ENCODE assay signal across 9 mouse cellular contexts in genomic region chr11:89720847-89721246, GRCm38 (mm10). TPM values are rescaled to one million over a fixed set of nuclear protein-coding genes. Genes with fewer than 3 reads are reported as not detected.
A peak's percentile ranks its signal among the peaks of the same experiment; 100 is the strongest.
DNase-seq lines count a peak whose midpoint lies in the region; ATAC-seq and TF ChIP-seq lines count a peak whose summit lies in the region.
"Had no signal": no experiment of that assay in that cellular context is flagged by ENCODE, and none has a peak within 500 bp of the region (broad histone marks: within the 10 kb centered on the region; RNA-seq: fewer than 3 reads in every experiment).

No protein-coding gene starts in this region.

- POLR2A ChIA-PET in Patski (lab: Charles Lee) = interaction anchor here (1.1 kb wide), 1 partner anchor 175 kb away, joined by 3 read pairs; no protein-coding TSS in a partner anchor

- no peaks in the 10 kb centered on the region for H3K27me3 ChIP-seq in Patski
- H3K27me3 ChIP-seq: megakaryocyte, embryonic 14.5 days had no signal

- CTCF ChIA-PET in Patski (lab: Charles Lee) = interaction anchor here (0.8 to 5.2 kb wide), 15 partner anchors 9 to 556 kb away, joined by 3 to 39 read pairs (median 4); no protein-coding TSS in a partner anchor

- ATAC-seq in CD4-positive, CD25-positive, alpha-beta regulatory T cell, adult 4 months = no peak
- peak; percentile 71 for ATAC-seq in Patski

- peak; percentile 53 for DNase-seq in CD4-positive, CD25-positive, alpha-beta regulatory T cell, adult 2 months (ENCODE audit: low read depth, low spot score)
- DNase-seq in Patski (ENCODE audit: low read depth, low spot score) = no peak
- peak; percentile 83 to 86 for DNase-seq in cerebellum, postnatal 14 days
- peak; percentile 71 for DNase-seq in gastrocnemius, postnatal 10 days
- peak; percentile 46 to 82 for DNase-seq in layer of hippocampus, adult 8-10 months (ENCODE audit: low spot score in 2 of 2)
- peak; percentile 44 for DNase-seq in lung, postnatal 25 days (ENCODE audit: low spot score)
- peak; percentile 1 to 10 for DNase-seq in spleen, postnatal 36 days (ENCODE audit: low spot score in 2 of 2)

- peak; percentile 95 for TF ChIP-seq CTCF in Patski (IDR thresholded peaks at IDR 0.05)

- in situ Hi-C loops in Patski (cut with MboI; ENCODE audit: low pct_unique_long_range_greater_than_20kb) = loop anchor here (10.0 kb wide), 2 partner anchors 176 to 556 kb away; no protein-coding TSS in a partner anchor

RNA-seq across cellular contexts. Expression of gene Ankfn1, which starts 56.6 kb away (rescaled TPM):
- not detected for polyA plus RNA-seq in CD4-positive, CD25-positive, alpha-beta regulatory T cell, adult 4 months (2017; shearing (Covaris generic))
- not detected for polyA plus RNA-seq in Patski (2021)
- under 1 TPM; 0.52 TPM for total RNA-seq in gastrocnemius, postnatal 10 days (2021)
- total RNA-seq in layer of hippocampus, adult 8-10 months (2022) = 1 to 10 TPM in 3 of 4 experiments, under 1 TPM in 1; 0.85 to 2.6 (median 1.5) TPM
